Mouse (Mus musculus) urinary bladder, postnatal 25 days (tissue): ENCODE results near the gene Olfr707.
"Not testable (repeated sequence)": the region's sequence is repeated elsewhere in the genome, so short reads cannot be mapped to it uniquely, and the experiment has no call there.

Experiments used
- DNase-seq: peaks from one replicate; pipeline ENCODE4 v3.0.0; 2022; ENCODE audit warnings: low spot score

Olfr707 gene

GRCm38 (mm10) chr7:106901141-106901540 is at the start of gene Olfr707:
Gene Olfr707 (minus strand): TSS chr7:106901241.
- DNase-seq: not testable (repeated sequence)

GRCm38 (mm10) chr7:106948212-106948611 is 47.2 kb upstream of the Olfr707 start, which contains the start of gene Olfr710:
Gene Olfr710 (minus strand): TSS chr7:106948312.
- DNase-seq: no peak

- no peak for DNase-seq
Observed at GRCm38 (mm10) chr7:106932119-106932518, 31.1 kb upstream of the Olfr707 start, which contains the start of gene Olfr709-ps1. Gene Olfr709-ps1 (minus strand): TSS chr7:106932219.

- DNase-seq: not testable (repeated sequence)
Observed at GRCm38 (mm10) chr7:106920961-106921360, 19.9 kb upstream of the Olfr707 start.

- no peak for DNase-seq
Observed at GRCm38 (mm10) chr7:106907676-106908075, 6.6 kb upstream of the Olfr707 start, which contains the start of gene Olfr1532-ps1. Gene Olfr1532-ps1 (plus strand): TSS chr7:106908001.

GRCm38 (mm10) chr7:106888062-106888461 is 13.0 kb downstream of the Olfr707 start, which contains the start of gene Olfr706:
Gene Olfr706 (minus strand): TSS chr7:106888162.
- DNase-seq: no peak

- DNase-seq: no peak
Observed at GRCm38 (mm10) chr7:106876791-106877190, 24.2 kb downstream of the Olfr707 start, which contains the start of gene Olfr705. Gene Olfr705 (minus strand): TSS chr7:106876891.

- no peak for DNase-seq
Observed at GRCm38 (mm10) chr7:106862885-106863284, 38.2 kb downstream of the Olfr707 start, which contains the start of gene Olfr704. Gene Olfr704 (plus strand): TSS chr7:106863185.

- DNase-seq: no peak
Observed at GRCm38 (mm10) chr7:106843060-106843459, 58.0 kb downstream of the Olfr707 start, which contains the start of gene Olfr703. Gene Olfr703 (plus strand): TSS chr7:106843360.
